Mouse (Mus musculus): ENCODE data around the gene Gatad2b.
A peak's percentile ranks its signal among the peaks of the same experiment; 100 is the strongest.

GRCm38 (mm10) chr3:90255194-90255565, 37.8 kb upstream of the Gatad2b start:
- 0 out of 2 replicates have a peak, but pooled peaks have one; percentile 1 for TF ChIP-seq POLR2A (IDR thresholded peaks at IDR 0.05; ENCODE audit: low read depth, low read length)
- no peak for TF ChIP-seq NELFE (IDR thresholded peaks at IDR 0.05; ENCODE audit: low read depth, low read length)
- no peak for TF ChIP-seq PAX5 (IDR thresholded peaks at IDR 0.05; ENCODE audit: low read length)
- no peak for TF ChIP-seq KAT2A (IDR thresholded peaks at IDR 0.05; ENCODE audit: insufficient replicate concordance, low read length)
- no peak for TF ChIP-seq MAFK (IDR thresholded peaks at IDR 0.05; ENCODE audit: insufficient replicate concordance, low read length)
- no peak; the same call in 1 of the 2 replicates for TF ChIP-seq MXI1 (IDR thresholded peaks at IDR 0.05; ENCODE audit: low read depth, low read length)
- no peak for TF ChIP-seq EP300 (IDR thresholded peaks at IDR 0.05; ENCODE audit: low read length)
- TF ChIP-seq JUND (conservative IDR thresholded peaks at IDR 0.05; ENCODE audit: low read depth, low read length), result no peak
- TF ChIP-seq RCOR1 (conservative IDR thresholded peaks at IDR 0.05; ENCODE audit: low read depth, low read length), result no peak
- no peak for TF ChIP-seq USF1 (IDR thresholded peaks at IDR 0.05; ENCODE audit: low read depth, low read length)
- TF ChIP-seq JUN (IDR thresholded peaks at IDR 0.05; ENCODE audit: insufficient read depth, low read depth, low read length), result no peak
